Mouse (Mus musculus) gonadal fat pad, adult 2 months (tissue): ENCODE results near the gene Sult3a1. TPM values are rescaled to one million over a fixed set of nuclear protein-coding genes. Genes with fewer than 3 reads are reported as not detected.
"Not testable (repeated sequence)": the region's sequence is repeated elsewhere in the genome, so short reads cannot be mapped to it uniquely, and the experiment has no call there.

Experiments used
- DNase-seq: peaks from one replicate; pipeline ENCODE4 v3.0.0-alpha.2; 2012; ENCODE audit warnings: low read depth
- polyA plus RNA-seq: library from polyadenylated mRNA; depleted of rRNA; stranded (reverse); fragments of >200 nt; gene quantifications from 2 replicates; pipeline ENCODE4 v1.2.3, GENCODE M21; 2012; rRNA removed

The Sult3a1 gene
- not detected in 2 replicates for polyA plus RNA-seq

DNA sequence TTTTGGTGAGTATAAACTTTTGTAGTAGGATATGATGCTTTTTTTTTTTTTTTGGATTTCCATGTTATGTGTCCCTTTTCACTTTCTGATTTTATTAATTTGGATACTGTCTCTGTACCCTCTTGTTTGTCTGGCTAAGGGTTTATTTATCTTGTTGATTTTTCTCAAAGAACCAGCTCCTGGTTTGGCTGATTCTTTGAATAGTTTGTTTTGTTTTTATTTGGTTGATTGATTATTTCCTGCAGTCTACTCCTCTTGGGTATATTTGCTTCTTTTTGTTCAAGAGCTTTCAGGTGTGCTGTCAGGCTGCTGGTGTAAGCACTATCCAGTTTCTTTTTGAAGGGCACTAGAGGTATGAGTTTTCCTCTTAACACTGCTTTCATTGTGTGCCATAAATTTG, at the start of gene Sult3a1:
Gene Sult3a1, plus strand, starts transcription at position 301 of the 400 bp plus-strand sequence.
- DNase-seq = no peak

DNA sequence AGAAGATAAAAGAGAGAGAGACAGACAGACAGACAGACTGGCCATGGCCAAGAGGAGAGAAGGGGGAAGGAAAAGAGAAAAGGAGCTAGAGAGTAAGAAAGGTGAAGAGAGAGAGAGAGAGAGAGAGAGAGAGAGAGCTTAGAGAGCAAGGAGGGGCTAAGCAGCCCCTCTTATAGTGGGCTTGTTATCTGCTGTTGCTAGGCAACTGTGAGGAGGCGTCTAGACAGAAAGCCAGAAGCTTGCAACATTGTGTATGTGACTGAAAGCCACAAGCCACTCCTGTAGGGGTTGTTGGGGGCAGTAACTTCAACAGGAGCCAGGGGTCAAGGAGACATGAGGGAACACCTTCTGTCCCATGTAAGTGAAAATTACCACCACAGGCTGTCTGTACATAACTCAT, 45.7 kb upstream of the Sult3a1 start:
- no peak for DNase-seq

DNA sequence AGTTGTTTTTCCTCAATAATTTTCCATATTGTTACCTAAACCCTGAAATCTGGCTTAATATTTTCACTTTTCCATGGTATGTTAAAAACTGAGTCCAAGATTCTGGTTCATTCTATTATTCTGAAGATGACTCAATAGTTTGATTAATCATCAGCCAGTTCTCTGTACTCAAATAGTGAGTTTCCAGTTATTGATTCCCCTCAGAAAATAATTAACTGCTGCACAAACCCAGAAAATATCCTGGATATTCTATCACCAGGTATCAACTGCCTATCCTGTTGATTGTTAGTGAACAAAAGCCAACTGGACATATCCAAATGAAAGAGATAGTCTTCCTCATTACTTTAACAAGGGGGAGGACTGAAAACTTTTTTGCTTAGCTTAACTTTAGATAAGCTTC, 43.3 kb upstream of the Sult3a1 start:
- DNase-seq = no peak

DNA sequence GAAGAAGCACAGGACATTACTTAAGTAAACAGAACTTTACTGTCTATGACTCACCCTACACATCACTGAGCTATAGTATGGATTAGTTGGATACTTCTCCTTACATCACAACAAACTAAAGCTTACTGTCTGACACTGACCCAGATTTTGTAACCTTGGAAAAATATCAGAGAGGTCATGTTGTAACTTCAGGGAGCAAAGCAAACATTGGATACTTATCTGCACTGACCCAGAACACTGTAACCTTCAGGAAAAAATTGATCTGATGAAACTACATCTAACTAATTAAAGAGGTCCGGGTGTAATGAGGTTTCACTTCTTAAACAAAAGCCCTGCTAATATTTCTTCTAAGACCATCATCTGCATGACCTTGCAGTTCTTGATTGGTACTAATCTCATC, 40.6 kb upstream of the Sult3a1 start:
- peak; percentile 42 for DNase-seq

DNA sequence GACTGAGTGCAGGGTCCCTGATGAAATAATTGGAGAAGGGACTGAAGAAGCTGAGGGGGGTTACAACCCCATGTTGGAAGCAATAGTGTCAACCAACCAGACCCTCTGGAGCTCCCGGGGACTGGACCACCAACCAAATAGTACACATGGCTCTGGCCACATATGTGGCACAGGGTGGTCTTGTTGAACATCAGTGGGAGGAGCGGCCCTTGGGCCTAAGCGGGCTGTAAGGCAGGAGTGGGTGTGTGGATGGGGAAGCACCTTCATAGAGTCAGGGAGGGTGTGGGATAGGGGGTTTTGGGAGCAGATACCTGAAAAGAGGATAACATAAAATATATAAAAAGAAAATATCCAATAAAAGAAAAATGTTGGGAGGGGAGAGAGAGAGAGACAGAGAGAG, 36.6 kb upstream of the Sult3a1 start:
- no peak for DNase-seq

DNA sequence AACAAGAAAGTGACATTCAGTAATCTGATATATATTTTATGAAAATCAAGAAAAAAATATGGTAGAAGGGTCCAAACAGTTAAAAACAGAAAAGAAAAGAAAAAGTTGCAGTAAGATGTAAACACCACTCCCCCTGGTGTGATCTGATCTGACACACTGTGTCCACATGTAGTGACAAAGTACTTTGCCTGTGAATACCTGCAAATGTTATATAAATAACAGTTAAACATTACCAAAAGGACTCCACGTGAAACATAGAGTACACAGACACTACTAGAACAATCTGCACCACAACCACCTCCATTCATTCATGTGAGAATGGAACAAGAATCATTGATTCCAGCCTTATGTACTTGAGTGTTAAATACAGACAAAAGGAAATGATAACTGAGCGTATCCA, 8.5 kb downstream of the Sult3a1 start:
- DNase-seq = no peak

DNA sequence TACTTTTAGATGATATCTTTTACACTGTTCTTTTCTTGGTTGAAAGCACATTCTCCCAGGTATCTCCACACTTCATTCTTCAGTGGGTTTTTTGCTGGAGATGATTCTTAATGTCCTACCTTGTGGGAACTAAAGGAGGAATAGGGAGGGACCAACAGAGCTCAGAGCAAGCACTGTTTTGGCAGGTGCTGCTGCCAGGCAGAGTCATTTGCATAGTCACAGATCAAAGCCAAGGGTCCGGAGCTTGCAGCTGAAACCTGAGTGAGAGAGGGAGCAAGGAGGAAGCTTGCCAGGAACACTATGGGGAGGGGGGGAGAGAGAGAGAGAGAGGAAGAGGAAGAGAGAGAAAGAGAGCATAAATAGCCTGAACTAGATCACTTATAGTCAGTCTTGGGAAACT, 12.9 kb downstream of the Sult3a1 start:
- no peak for DNase-seq

DNA sequence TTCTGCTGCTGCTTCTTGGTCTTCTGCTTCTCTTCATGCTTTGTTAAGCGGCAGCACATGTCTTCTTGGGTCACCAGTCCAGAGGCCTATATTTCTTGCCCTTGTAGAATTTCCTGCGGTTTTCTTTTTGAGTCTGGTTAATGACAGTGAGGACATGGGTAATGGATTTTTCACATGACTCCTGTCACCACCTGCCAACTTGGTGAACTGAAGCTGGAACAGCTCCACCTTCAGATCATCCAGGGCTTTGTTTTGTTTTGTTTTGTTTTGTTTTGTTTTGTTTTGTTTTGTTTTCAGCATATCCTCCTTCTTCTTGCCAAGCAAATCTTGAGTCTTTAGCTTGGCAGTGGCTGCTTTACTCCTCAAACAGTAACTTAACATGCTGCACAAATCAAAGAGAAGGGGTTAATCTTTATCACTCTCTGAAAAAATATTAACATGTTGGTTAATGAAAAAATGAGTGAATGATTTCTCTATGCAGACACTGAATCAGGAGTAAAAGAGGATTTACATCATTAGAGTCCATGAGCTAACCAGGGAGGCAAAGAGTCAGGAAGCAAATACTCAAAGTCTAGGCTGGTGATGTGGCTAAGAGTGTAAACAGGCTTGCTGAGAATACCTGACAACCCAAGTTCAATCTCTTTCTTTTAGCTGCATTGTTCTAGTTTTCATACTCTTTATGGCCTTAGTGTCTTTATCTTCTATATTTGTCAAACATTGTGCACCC, 15.3 kb downstream of the Sult3a1 start:
- DNase-seq = no peak

DNA sequence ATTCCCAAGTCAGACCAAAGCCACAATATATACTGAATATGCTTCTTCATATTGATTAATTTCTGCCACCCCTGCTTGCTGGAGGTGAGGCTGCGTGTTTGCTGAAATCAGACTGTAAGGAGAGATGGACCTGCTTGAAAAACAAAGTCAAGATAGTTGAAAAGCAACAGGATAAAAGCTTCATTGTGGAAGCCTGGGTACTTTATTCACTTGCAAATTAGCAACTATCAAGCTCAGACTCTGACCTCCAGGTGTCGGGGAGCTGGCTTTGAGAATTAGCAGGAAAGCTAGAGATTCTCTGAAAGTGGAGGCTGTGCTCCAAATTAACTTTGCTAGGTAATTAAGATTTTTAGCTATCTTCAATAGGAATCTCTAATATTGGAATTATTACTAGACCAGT, 24.9 kb downstream of the Sult3a1 start:
- DNase-seq = not testable (repeated sequence)

DNA sequence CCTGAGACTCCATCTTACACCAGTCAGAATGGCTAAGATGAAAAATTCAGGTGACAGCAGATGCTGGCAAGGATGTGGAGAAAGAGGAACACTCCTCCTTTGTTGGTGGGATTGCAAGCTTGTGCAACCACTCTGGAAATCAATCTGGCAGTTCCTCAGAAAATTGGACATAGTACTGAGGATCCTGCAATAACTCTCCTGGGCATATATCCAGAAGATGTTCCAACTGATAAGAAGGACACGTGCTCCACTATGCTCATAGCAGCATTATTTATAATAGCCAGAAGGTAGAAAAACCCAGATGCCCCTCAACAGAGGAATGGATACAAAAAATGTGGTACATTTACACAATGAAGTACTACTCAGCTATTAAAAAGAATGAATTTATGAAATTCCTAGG, 44.0 kb downstream of the Sult3a1 start:
- not testable (repeated sequence) for DNase-seq

DNA sequence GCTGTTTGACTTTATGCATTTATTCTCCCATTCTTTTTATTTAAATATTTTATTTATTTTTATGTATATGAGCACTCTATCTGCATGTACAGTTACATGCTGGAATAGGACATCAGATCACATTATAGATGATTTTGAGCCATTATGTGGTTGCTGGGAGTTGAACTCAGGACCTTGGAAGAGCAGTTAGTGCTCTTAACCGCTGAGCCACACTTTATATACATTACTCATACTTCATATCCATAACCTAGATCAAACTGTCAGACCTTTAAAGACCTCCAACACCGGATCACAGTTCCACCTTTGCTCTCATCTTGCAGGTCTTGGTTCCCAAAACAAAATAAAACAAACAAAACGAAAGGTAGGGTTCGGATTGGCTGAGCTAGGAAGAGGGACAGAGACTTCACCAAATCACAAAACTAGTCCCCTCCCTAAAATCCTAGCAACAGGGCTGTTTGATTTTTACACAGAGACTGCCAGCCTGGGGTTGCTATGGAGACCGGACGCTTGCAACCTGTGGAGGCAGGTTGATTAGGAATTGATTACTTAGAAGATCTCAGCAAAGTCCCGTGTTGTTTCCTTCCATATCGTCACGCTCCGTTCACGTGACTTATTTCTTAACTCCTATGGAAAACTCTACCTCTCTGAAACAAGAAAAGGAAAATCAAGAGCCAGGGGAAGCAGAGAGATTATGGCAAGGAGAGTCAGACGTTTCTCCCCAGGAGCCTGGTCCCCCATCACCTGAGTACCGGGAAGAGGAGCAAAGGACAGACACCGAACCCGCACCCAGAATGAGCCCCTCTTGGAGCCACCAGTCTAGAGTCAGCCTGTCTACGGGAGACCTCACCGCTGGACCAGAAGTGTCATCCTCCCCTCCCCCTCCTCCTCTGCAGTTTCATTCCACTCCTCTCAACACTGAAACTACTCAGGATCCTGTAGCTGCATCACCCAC, 47.3 kb downstream of the Sult3a1 start, which contains the start of gene Rsph4a:
Gene Rsph4a, plus strand, starts transcription at position 582 of the 952 bp plus-strand sequence.
- DNase-seq = no peak

DNA sequence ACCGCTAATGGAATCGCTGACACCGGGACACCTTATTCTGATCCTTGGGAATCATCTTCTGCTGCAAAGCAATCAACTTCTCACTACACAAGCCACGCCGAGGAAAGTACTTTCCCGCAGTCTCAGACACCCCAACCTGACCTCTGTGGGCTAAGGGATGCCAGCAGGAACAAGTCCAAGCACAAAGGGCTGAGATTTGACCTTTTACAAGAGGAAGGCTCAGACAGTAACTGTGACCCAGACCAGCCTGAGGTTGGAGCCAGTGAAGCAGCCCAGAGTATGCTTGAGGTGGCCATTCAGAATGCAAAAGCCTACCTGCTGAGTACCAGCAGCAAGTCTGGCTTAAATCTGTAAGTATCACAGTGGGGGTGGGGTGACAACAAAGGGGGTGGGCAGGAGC, 48.0 kb downstream of the Sult3a1 start:
- DNase-seq = no peak

Other genes with a start within 250 kb of the Sult3a1 start
- gene Clvs2, start 233.0 kb upstream of the Sult3a1 start, polyA plus RNA-seq = not detected in 2 replicates
- not detected in 2 replicates for gene Sult3a2, start 71.0 kb upstream of the Sult3a1 start, polyA plus RNA-seq
- 0.41 and 1.1 TPM in 2 replicates for gene Rsph4a, start 47.4 kb downstream of the Sult3a1 start, polyA plus RNA-seq
- 5.9 and 6.6 TPM in 2 replicates for gene Zup1, start 93.5 kb downstream of the Sult3a1 start, polyA plus RNA-seq
- gene Rwdd1, start 161.9 kb downstream of the Sult3a1 start, polyA plus RNA-seq = 26.3 and 26.9 TPM in 2 replicates
- not detected in 2 replicates for gene Trappc3l, start 179.9 kb downstream of the Sult3a1 start, polyA plus RNA-seq
- not detected in 2 replicates for gene Calhm4, start 186.6 kb downstream of the Sult3a1 start, polyA plus RNA-seq
- gene Calhm5, start 238.8 kb downstream of the Sult3a1 start, polyA plus RNA-seq = 0.47 and 0.50 TPM in 2 replicates